Mouse (Mus musculus) embryonic facial prominence, embryonic 14.5 days (tissue): ENCODE data around the gene Cd300lb. TPM values are rescaled to one million over a fixed set of nuclear protein-coding genes. Genes with fewer than 3 reads are reported as not detected.
"Not testable (repeated sequence)": the region's sequence is repeated elsewhere in the genome, so short reads cannot be mapped to it uniquely, and the experiment has no call there.

Source experiments
- ATAC-seq: fragments of 200-750 bp; cut with Nextera tagmentation; 2 replicates; pipeline ENCODE4 v1.8.0; 2017; ENCODE audit warnings: low read depth, moderate number of reproducible peaks, moderate TSS enrichment
- DNase-seq: peaks from one replicate; pipeline ENCODE4 v3.0.0-alpha.2; 2015; ENCODE audit warnings: low spot score
- H3K27ac ChIP-seq: fragments of 300-500 bp; sonication (generic); replicated peaks from 2 replicates; pipeline ENCODE4 v1.5.1; 2014; ENCODE audit warnings: low read depth, mild to moderate bottlenecking, low read length, moderate library complexity
- H3K27me3 ChIP-seq: fragments of 300-500 bp; sonication (generic); replicated peaks from 2 replicates; pipeline ENCODE4 v1.6.1; 2014; ENCODE audit warnings: low read length; ENCODE audit not compliant: control insufficient read depth, insufficient read depth
- H3K36me3 ChIP-seq: fragments of 300-500 bp; sonication (generic); 2 replicates; pipeline ENCODE4 v1.6.1; 2014; ENCODE audit warnings: low read length, mixed read lengths; ENCODE audit not compliant: control insufficient read depth, insufficient read depth
- H3K4me1 ChIP-seq: fragments of 300-500 bp; sonication (generic); 2 replicates; pipeline ENCODE4 v1.6.1; 2014; ENCODE audit warnings: antibody characterized with exemption, low read length; ENCODE audit not compliant: control insufficient read depth, insufficient read depth
- H3K4me2 ChIP-seq: fragments of 300-500 bp; sonication (generic); 2 replicates; pipeline ENCODE4 v1.6.1; 2014; ENCODE audit warnings: low read depth, mild to moderate bottlenecking, low read length, moderate library complexity, mixed read lengths
- H3K4me3 ChIP-seq: fragments of 300-500 bp; sonication (generic); 2 replicates; pipeline ENCODE4 v1.5.1; 2014; ENCODE audit warnings: low read depth, mild to moderate bottlenecking, low read length
- H3K9ac ChIP-seq: fragments of 300-500 bp; sonication (generic); 2 replicates; pipeline ENCODE4 v1.6.1; 2014; ENCODE audit warnings: low read depth, mild to moderate bottlenecking, low read length, moderate library complexity, mixed read lengths
- H3K9me3 ChIP-seq: fragments of 300-500 bp; sonication (generic); 2 replicates; pipeline ENCODE4 v1.6.1; 2016; ENCODE audit warnings: low read length; ENCODE audit not compliant: control insufficient read depth
- WGBS: fragments of 180-500 bp; shearing (Covaris S2); extraction: QIAGEN DNeasy Blood & Tissue Kit; methylation state at CpG from one replicate; pipeline ENCODE4 v1.1.7; 2014; 5-methylcytosine and 5-hydroxymethylcytosine counted together
- polyA plus RNA-seq: library from polyadenylated mRNA; unstranded; fragments of >200 nt; fragmentation: Nextera tagmentation; extraction: Ambion mirVana; gene quantifications from 2 replicates; pipeline ENCODE4 v1.2.1, GENCODE M21; 2014

The Cd300lb gene
- polyA plus RNA-seq, 1 experiment from 2014 or later, result 0.49 TPM

DNA sequence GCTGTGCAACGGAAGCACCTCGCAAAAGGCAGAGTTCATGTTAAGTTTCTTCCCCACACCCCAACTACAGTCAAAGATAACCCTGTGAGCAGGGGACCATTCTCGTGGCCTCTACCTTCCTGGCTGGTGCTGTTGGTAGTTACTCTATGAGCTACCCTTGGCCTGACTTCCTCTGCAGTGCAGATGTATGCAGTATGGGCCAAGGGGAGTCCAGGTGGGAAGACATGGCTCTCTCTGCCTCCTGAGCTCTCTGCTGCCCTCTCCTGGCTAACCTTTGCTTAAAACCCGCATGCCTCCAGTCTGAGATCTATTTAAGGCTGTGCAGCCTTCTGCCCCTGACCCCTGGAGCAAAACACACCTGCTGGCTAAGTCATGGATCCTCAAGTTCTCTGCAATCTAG, 10.2 kb downstream of the Cd300lb start:
- no peak overlapping the region for H3K4me2 ChIP-seq
- no peaks in the 10 kb centered on the region for H3K4me1 ChIP-seq
- no peaks in the 10 kb centered on the region for H3K36me3 ChIP-seq
- H3K27ac ChIP-seq, result no peak overlapping the region
- WGBS, result 69% methylated on average over 4 of the region's 4 CpGs
- no peak overlapping the region for H3K4me3 ChIP-seq
- no peaks in the 10 kb centered on the region for H3K9me3 ChIP-seq
- no peak overlapping the region for H3K9ac ChIP-seq
- DNase-seq (no peak), ATAC-seq (no peak)
- H3K27me3 ChIP-seq, result no peaks in the 10 kb centered on the region

DNA sequence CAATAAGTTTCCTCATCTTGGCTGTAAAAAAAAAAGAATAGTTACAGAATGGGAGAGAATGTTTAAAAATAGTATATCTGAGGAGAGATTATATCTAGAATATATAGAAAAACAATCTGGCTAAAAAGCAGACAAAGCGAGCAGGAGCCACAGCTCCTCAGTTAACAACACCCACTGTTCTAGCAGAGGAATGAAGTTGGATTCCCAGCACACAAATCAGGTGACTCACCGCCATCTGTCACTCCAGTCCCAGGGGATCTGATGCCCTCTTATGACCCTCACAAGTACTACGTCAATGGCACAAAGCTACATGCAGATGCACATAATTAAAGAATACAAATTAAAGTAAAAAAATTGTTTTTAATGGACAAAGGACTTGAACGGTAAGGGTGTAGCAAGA, 11.7 kb downstream of the Cd300lb start:
- DNase-seq (no peak), ATAC-seq (no peak)
- no peaks in the 10 kb centered on the region for H3K4me1 ChIP-seq

GRCm38 (mm10) chr11:114917120-114917519, 17.1 kb downstream of the Cd300lb start:
- Histone ChIP-seq H3K4me1 (no peaks in the 10 kb centered on the region), H3K9me3 (no peaks in the 10 kb centered on the region), H3K27ac (no peak overlapping the region), H3K36me3 (no peaks in the 10 kb centered on the region), H3K27me3 (no peaks in the 10 kb centered on the region; the same call in 1 of the 2 replicates), H3K9ac (no peak overlapping the region), H3K4me3 (no peak overlapping the region), H3K4me2 (no peak overlapping the region)
- ATAC-seq (no peak), DNase-seq (no peak)
- WGBS, result 69% methylated on average over 6 of the region's 6 CpGs

More for the DNA sequence above, 11.7 kb downstream of the Cd300lb start:
- H3K27ac ChIP-seq, result no peak overlapping the region
- H3K4me3 ChIP-seq, result no peak overlapping the region
- H3K9ac ChIP-seq, result no peak overlapping the region
- no peaks in the 10 kb centered on the region for H3K27me3 ChIP-seq
- no peak overlapping the region for H3K4me2 ChIP-seq
- no peaks in the 10 kb centered on the region for H3K9me3 ChIP-seq
- WGBS, result 71% methylated on average over 4 of the region's 4 CpGs
- H3K36me3 ChIP-seq, result no peaks in the 10 kb centered on the region

- no peak overlapping the region for H3K27ac ChIP-seq
- no peaks in the 10 kb centered on the region for H3K4me1 ChIP-seq
- H3K27me3 ChIP-seq, result no peaks in the 10 kb centered on the region; the same call in 1 of the 2 replicates
- H3K9ac ChIP-seq, result no peak overlapping the region
- no peak overlapping the region for H3K4me2 ChIP-seq
- H3K36me3 ChIP-seq, result no peaks in the 10 kb centered on the region
- no peak overlapping the region for H3K4me3 ChIP-seq
- DNase-seq, result no peak
- WGBS, result 36% methylated on average over 7 of the region's 7 CpGs
- ATAC-seq, result no peak
- H3K9me3 ChIP-seq, result no peaks in the 10 kb centered on the region
Observed at GRCm38 (mm10) chr11:114914978-114915377, 19.2 kb downstream of the Cd300lb start.

DNA sequence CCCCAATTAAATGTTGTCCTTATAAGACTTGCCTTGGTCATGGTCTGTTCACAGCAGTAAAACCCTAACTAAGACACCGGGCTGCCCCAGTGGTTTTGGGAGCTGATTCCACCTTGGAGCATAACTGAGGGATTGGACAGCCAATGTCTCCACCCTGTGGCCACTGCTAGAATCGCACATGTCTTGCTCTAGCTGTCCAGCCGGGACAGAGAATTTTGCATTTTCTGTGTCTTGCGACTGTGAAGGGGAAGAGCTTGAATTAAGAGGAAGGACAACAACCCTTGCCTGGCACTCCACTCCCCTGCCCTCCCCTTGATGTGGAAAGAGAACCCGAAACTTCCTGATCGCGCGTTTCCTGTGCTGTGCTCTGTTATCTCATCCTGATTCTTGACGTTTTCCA, 21.3 kb downstream of the Cd300lb start:
- WGBS, result 16% methylated on average over 9 of the region's 9 CpGs
- Histone ChIP-seq H3K9ac (no peak overlapping the region), H3K9me3 (no peaks in the 10 kb centered on the region), H3K4me1 (no peaks in the 10 kb centered on the region), H3K27me3 (no peaks in the 10 kb centered on the region; the same call in 1 of the 2 replicates), H3K4me3 (no peak overlapping the region), H3K27ac (no peak overlapping the region), H3K36me3 (no peaks in the 10 kb centered on the region), H3K4me2 (no peak overlapping the region)
- ATAC-seq (peak; percentile 47; the same call in 1 of the 2 replicates), DNase-seq (peak; percentile 80)

- not testable (repeated sequence) for H3K4me1 ChIP-seq, H3K27me3 ChIP-seq, H3K9me3 ChIP-seq, H3K4me2 ChIP-seq, H3K4me3 ChIP-seq, DNase-seq, ATAC-seq, H3K36me3 ChIP-seq, H3K9ac ChIP-seq, H3K27ac ChIP-seq
- WGBS, result 39% methylated on average over 3 of the region's 3 CpGs
Observed at GRCm38 (mm10) chr11:114909538-114909937, 24.6 kb downstream of the Cd300lb start.

DNA sequence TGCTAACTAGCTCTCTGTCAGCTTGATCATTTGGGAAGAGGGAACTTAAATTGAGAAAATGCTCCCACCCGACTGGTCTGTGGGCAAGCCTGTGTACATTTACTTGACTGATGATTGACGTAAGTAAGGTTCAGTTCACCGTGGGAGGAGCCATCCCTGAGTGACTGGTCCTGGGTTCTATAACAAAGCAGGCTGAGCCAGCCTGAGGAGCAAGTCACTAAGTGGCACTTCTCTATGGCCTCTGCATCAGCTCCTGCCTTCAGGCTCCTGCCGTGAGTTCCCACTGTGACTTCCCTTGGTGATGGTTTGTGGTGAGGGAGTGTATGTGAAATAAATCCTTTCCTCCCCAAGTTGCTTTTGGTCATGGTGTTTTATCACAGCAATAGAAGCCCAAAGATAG, 26.1 kb downstream of the Cd300lb start:
- WGBS, result 45% methylated on average over 4 of the region's 4 CpGs
- no peaks in the 10 kb centered on the region for H3K4me1 ChIP-seq
- ATAC-seq, result no peak
- no peak overlapping the region for H3K4me3 ChIP-seq
- no peak overlapping the region for H3K27ac ChIP-seq
- no peaks in the 10 kb centered on the region for H3K36me3 ChIP-seq
- DNase-seq, result no peak
- no peaks in the 10 kb centered on the region for H3K27me3 ChIP-seq
- no peaks in the 10 kb centered on the region for H3K9me3 ChIP-seq
- no peak overlapping the region for H3K9ac ChIP-seq
- H3K4me2 ChIP-seq, result no peak overlapping the region

DNA sequence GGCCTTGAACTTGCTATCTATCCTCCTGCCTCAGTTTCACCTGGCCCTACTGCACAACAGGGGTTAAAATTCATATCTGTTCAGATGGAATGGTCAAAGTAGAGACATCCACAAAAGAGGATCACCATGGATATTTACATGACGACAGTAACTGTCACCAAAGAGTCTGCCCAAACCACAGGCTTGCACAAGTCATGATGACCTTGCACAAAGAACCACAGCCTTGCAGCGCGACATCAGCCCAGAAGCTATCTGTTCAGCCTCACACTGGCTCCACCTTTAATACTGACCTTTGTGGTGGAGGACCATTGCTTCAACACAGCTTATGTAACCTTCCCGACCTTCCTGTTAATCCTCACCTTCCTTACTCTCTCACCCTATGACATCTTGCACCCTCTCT, 26.6 kb downstream of the Cd300lb start:
- DNase-seq (no peak), ATAC-seq (no peak)
- no peaks in the 10 kb centered on the region for H3K36me3 ChIP-seq
- H3K4me1 ChIP-seq, result no peaks in the 10 kb centered on the region
- no peak overlapping the region for H3K4me3 ChIP-seq
- 74% methylated on average over 4 of the region's 4 CpGs for WGBS
- no peak overlapping the region for H3K4me2 ChIP-seq
- H3K27me3 ChIP-seq, result no peaks in the 10 kb centered on the region
- no peak overlapping the region for H3K27ac ChIP-seq
- no peak overlapping the region for H3K9ac ChIP-seq
- H3K9me3 ChIP-seq, result no peaks in the 10 kb centered on the region

- H3K27me3 ChIP-seq, result no peaks in the 10 kb centered on the region
- WGBS, result 84% methylated on average over 4 of the region's 4 CpGs
- H3K27ac ChIP-seq, result no peak overlapping the region
- ATAC-seq (no peak), DNase-seq (no peak)
- no peak overlapping the region for H3K4me2 ChIP-seq
- H3K9me3 ChIP-seq, result no peaks in the 10 kb centered on the region
- H3K36me3 ChIP-seq, result no peaks in the 10 kb centered on the region
- H3K4me3 ChIP-seq, result no peak overlapping the region
- H3K9ac ChIP-seq, result no peak overlapping the region
- no peaks in the 10 kb centered on the region for H3K4me1 ChIP-seq
Observed at GRCm38 (mm10) chr11:114903224-114903623, 31.0 kb downstream of the Cd300lb start.
